In genomic region chr9:69306734-69307528, GRCm38 (mm10) we compare ENCODE assay signal across 13 mouse cellular contexts.
A peak's percentile ranks its signal among the peaks of the same experiment; 100 is the strongest.
DNase-seq lines count a peak whose midpoint lies in the region; ATAC-seq and TF ChIP-seq lines count a peak whose summit lies in the region.
"Had no signal": no experiment of that assay in that cellular context is flagged by ENCODE, and none has a peak within 500 bp of the region (broad histone marks: within the 10 kb centered on the region; RNA-seq: fewer than 3 reads in every experiment).

No protein-coding gene starts in this region.

- peaks cover 51% of the 10 kb centered on the region for H3K79me2 ChIP-seq in liver, adult 2 months (ENCODE audit: control insufficient read depth, insufficient read depth, low read length)

- H3K27me3 ChIP-seq in liver, adult 2 months (ENCODE audit: control insufficient read depth, insufficient read depth, low read length), result no peaks in the 10 kb centered on the region
- H3K27me3 ChIP-seq in liver, embryonic 11.5 days (replicated peaks; ENCODE audit: control insufficient read depth, insufficient read depth, low read length), result 0 out of 2 replicates have a peak, but pooled peaks cover under 1% of the 10 kb centered on the region
- no peaks in the 10 kb centered on the region for H3K27me3 ChIP-seq in liver, embryonic 13.5 days
- H3K27me3 ChIP-seq in kidney, embryonic 14.5 days (ENCODE audit: control insufficient read depth, insufficient read depth, low read length), result no peaks in the 10 kb centered on the region
- H3K27me3 ChIP-seq: embryonic facial prominence, embryonic 15.5 days; heart, embryonic 12.5 days; lung, embryonic 15.5 days had no signal

- H3K9me3 ChIP-seq in liver, embryonic 11.5 days (ENCODE audit: control insufficient read depth, low read length), result no peaks in the 10 kb centered on the region
- no peaks in the 10 kb centered on the region for H3K9me3 ChIP-seq in liver, embryonic 13.5 days (replicated peaks)
- no peaks in the 10 kb centered on the region for H3K9me3 ChIP-seq in kidney, embryonic 14.5 days (ENCODE audit: control insufficient read depth, low read length)
- H3K9me3 ChIP-seq: embryonic facial prominence, embryonic 15.5 days; heart, embryonic 12.5 days; lung, embryonic 15.5 days; neural tube, embryonic 12.5 days had no signal

- H3K27ac ChIP-seq in liver, adult 2 months (replicated peaks; ENCODE audit: insufficient read depth, low read depth, low read length), result peak overlapping the region; percentile 64
- no peak overlapping the region for H3K27ac ChIP-seq in liver, embryonic 11.5 days (ENCODE audit: low read depth, low read length)
- H3K27ac ChIP-seq in liver, embryonic 13.5 days, result no peak overlapping the region
- no peak overlapping the region for H3K27ac ChIP-seq in kidney, embryonic 14.5 days (ENCODE audit: low read depth, low read length)
- H3K27ac ChIP-seq: embryonic facial prominence, embryonic 15.5 days; lung, embryonic 15.5 days; neural tube, embryonic 12.5 days had no signal

- H3K4me1 ChIP-seq in liver, adult 2 months (ENCODE audit: control insufficient read depth, insufficient read depth, low read length), result peaks cover 49% of the 10 kb centered on the region
- no peaks in the 10 kb centered on the region for H3K4me1 ChIP-seq in liver, embryonic 11.5 days (replicated peaks; ENCODE audit: control insufficient read depth, insufficient read depth, low read length)
- H3K4me1 ChIP-seq in liver, embryonic 13.5 days (replicated peaks), result peaks cover 8% of the 10 kb centered on the region; the same call in 1 of the 2 replicates
- 0 out of 2 replicates have a peak, but pooled peaks cover 9% of the 10 kb centered on the region for H3K4me1 ChIP-seq in kidney, embryonic 14.5 days (ENCODE audit: control insufficient read depth, insufficient read depth, low read length)

- DNase-seq in adrenal gland, adult 2 months, result peak; percentile 69
- no peak for DNase-seq in adrenal gland, postnatal 25 days
- peak; percentile 97 for DNase-seq in liver, adult 2 months (ENCODE audit: extremely low read depth, low read depth, low spot score)
- DNase-seq in liver, embryonic 11.5 days (ENCODE audit: low spot score), result no peak
- peak; percentile 22 for DNase-seq in T-cell, adult 2 months (ENCODE audit: low spot score)
- no peak for DNase-seq in liver, embryonic 13.5 days
- no peak for DNase-seq in left cerebral cortex, adult 8-10 months (ENCODE audit: low spot score in 2 of 2)
- DNase-seq: kidney, adult 2 months had no signal

- no peaks in the 10 kb centered on the region for H3K36me3 ChIP-seq in liver, adult 2 months (ENCODE audit: control insufficient read depth, insufficient read depth, low read length)
- H3K36me3 ChIP-seq in liver, embryonic 11.5 days (ENCODE audit: control insufficient read depth, insufficient read depth, low read length), result no peaks in the 10 kb centered on the region
- H3K36me3 ChIP-seq in liver, embryonic 13.5 days, result no peaks in the 10 kb centered on the region
- no peaks in the 10 kb centered on the region for H3K36me3 ChIP-seq in kidney, embryonic 14.5 days (ENCODE audit: control insufficient read depth, insufficient read depth, low read length)
- H3K36me3 ChIP-seq: embryonic facial prominence, embryonic 15.5 days; heart, embryonic 12.5 days; lung, embryonic 15.5 days; neural tube, embryonic 12.5 days had no signal

- no peak for TF ChIP-seq POLR2A in liver, adult 2 months (IDR thresholded peaks at IDR 0.05; ENCODE audit: extremely low read depth, insufficient read depth, low read length)

- ATAC-seq in liver, embryonic 11.5 days (replicated peaks; ENCODE audit: low FRiP score), result no peak
- 0 out of 2 replicates have a peak, but pooled peaks have one; percentile 34 for ATAC-seq in liver, embryonic 13.5 days (ENCODE audit: low read depth)
- ATAC-seq in kidney, embryonic 14.5 days (ENCODE audit: low FRiP score, low TSS enrichment), result no peak

- H3K4me3 ChIP-seq in liver, adult 2 months (ENCODE audit: insufficient read depth, low read depth, low read length), result no peak overlapping the region
- H3K4me3 ChIP-seq in liver, embryonic 11.5 days (ENCODE audit: low read depth, low read length), result no peak overlapping the region
- no peak overlapping the region for H3K4me3 ChIP-seq in liver, embryonic 13.5 days (replicated peaks)
- no peak overlapping the region for H3K4me3 ChIP-seq in kidney, embryonic 14.5 days (ENCODE audit: low read length)
- H3K4me3 ChIP-seq: embryonic facial prominence, embryonic 15.5 days; heart, embryonic 12.5 days; lung, embryonic 15.5 days; neural tube, embryonic 12.5 days had no signal

- 31% methylated on average over 9 of the region's 9 CpGs for WGBS in liver, adult 2 months
- WGBS in liver, embryonic 11.5 days, result 75% methylated on average over 9 of the region's 9 CpGs
- WGBS in liver, embryonic 13.5 days (ENCODE audit: insufficient replicate concordance), result 57% methylated on average over 9 of the region's 9 CpGs
- 77% methylated on average over 9 of the region's 9 CpGs for WGBS in kidney, embryonic 14.5 days

- TF ChIP-seq CTCF in liver, adult 2 months (IDR thresholded peaks at IDR 0.05; ENCODE audit: low read depth, low read length), result no peak; the same call in 1 of the 2 replicates

- no peak overlapping the region for H3K9ac ChIP-seq in liver, adult 2 months (ENCODE audit: low read depth, low read length)
- H3K9ac ChIP-seq in liver, embryonic 11.5 days (ENCODE audit: low read depth, low read length), result no peak overlapping the region
- H3K9ac ChIP-seq in liver, embryonic 13.5 days, result no peak overlapping the region
- H3K9ac ChIP-seq in kidney, embryonic 14.5 days (ENCODE audit: low read depth, low read length), result no peak overlapping the region
- H3K9ac ChIP-seq: embryonic facial prominence, embryonic 15.5 days; heart, embryonic 12.5 days; lung, embryonic 15.5 days; neural tube, embryonic 12.5 days had no signal

- no peak overlapping the region for H3K4me2 ChIP-seq in liver, embryonic 11.5 days
- H3K4me2 ChIP-seq in liver, embryonic 13.5 days, result no peak overlapping the region
- H3K4me2 ChIP-seq in kidney, embryonic 14.5 days (replicated peaks; ENCODE audit: low read depth, low read length), result no peak overlapping the region
- H3K4me2 ChIP-seq: embryonic facial prominence, embryonic 15.5 days; heart, embryonic 12.5 days; lung, embryonic 15.5 days; neural tube, embryonic 12.5 days had no signal

Comparison
In these comparisons a context has a peak if more than half of its experiments do, and no peak if none do; other contexts are left out.
1. DNase-seq: peak in adrenal gland, adult 2 months (single experiment), liver, adult 2 months (single experiment) and T-cell, adult 2 months (single experiment); none in adrenal gland, postnatal 25 days (single experiment), liver, embryonic 11.5 days (single experiment), liver, embryonic 13.5 days (single experiment) and left cerebral cortex, adult 8-10 months (0 of 2).